Mouse (Mus musculus) heart, postnatal 25 days (tissue): ENCODE measurements around the gene Ndufa6. TPM values are rescaled to one million over a fixed set of nuclear protein-coding genes. Genes with fewer than 3 reads are reported as not detected.

Experiments
- DNase-seq: peaks from one replicate; pipeline ENCODE4 v3.0.0; 2022; ENCODE audit warnings: low spot score
- intact Hi-C: fragments of 180-260 bp; cut with DNase I; formaldehyde crosslinking; loops from one replicate; pipeline ENCODE4 v1.15.1; 2025
- total RNA-seq, 2 experiments: library from RNA; stranded (reverse); gene quantifications; 2 replicates each; pipeline ENCODE4 v1.2.3; 2021

Gene Ndufa6
- total RNA-seq, 2 experiments from 2014 or later, result 683 to 734 TPM

GRCm38 (mm10) chr15:82343368-82344287 lies 10.5 kb downstream of the Ndufa6 start:
- intact Hi-C loops, result no loop called here

DNA sequence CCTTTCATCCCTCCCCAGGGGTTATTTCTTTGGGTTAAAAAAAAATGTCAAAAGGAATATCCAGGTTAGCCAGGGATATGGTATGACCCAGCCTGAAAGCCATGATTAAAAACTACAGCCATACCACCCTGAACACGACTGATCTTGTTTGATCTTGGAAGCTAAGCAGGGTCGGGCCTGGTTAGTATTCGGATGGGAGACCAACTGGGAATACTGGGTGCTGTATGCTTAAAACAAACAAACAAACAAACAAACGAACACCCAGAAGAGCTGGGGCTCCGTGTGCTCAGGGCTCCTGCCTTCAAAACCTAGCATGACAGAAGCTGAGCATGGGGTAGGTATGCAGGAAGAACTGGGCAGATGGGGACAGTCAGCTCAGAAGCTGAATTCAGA lies 11.6 kb downstream of the Ndufa6 start:
- intact Hi-C loops, result no loop called here

More at GRCm38 (mm10) chr15:82343368-82344287, 10.5 kb downstream of the Ndufa6 start:
- no peak for DNase-seq

DNA sequence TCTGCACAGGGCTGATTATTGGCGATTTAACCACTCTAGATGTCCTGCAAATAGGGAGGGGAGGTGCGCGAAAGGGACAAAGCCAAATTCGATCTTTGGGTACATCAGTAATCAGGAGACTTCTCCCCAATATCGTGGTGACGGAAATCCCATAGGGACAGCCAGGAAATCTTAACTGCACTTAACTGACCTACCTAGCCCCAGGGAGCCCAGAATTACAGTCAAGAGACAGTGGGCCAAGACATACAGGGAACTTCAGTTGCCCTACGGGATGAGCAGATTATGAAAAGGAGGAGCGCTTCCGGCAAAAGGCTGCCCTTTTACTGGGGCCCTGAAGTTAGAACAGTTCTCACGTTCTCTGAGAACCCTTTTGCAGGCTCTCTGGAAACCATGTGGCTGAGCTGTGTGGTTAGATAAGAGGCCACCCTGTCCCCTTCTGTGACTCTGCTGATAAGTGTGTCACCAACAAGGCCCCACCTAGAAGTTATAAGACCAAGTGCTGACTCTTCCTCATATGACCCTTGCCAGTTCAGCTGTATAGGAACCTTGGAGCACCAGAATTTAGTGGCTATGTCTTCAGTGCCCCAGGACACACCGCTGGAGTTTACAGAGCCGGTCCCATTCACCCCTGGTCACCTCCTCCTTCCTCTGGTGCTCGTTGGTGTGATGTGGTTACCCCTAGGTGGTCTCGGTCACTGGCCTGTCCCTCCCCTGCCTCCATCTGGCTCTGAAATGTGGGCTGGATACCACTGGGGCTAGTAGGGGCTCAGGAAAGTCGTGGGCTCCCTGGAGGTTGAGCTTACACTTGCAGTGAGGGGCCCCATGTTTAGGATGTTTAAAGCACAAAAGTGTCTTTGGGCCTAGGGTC lies 12.2 kb downstream of the Ndufa6 start:
- no peak for DNase-seq
- intact Hi-C loops, result no loop called here

More for the DNA sequence above, 11.6 kb downstream of the Ndufa6 start:
- DNase-seq, result no peak

DNA sequence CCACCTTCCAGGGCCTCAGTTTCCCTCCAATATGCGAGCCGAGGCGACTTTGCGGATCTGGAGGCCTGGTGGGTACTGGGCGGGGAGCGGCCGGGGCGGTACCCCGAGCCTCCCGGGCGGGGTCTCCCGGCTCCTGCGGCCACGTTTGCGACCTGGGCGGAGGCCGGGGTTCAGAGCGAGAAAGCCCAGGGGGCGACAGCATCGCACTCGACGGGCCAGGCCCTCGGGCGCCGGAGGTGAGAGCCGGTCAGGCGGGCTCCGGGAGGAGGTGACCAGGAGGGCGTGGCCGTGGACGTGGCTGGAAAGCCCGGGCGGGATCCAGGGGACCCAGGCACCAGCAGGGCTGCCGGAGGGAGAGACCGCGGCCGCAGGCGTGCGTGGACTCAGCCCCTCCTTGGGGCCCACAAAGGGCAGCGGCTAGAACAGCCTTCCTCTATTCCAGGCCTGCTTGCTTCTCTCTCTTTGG lies 13.1 kb downstream of the Ndufa6 start:
- intact Hi-C loops, result no loop called here
- DNase-seq, result peak; percentile 57

DNA sequence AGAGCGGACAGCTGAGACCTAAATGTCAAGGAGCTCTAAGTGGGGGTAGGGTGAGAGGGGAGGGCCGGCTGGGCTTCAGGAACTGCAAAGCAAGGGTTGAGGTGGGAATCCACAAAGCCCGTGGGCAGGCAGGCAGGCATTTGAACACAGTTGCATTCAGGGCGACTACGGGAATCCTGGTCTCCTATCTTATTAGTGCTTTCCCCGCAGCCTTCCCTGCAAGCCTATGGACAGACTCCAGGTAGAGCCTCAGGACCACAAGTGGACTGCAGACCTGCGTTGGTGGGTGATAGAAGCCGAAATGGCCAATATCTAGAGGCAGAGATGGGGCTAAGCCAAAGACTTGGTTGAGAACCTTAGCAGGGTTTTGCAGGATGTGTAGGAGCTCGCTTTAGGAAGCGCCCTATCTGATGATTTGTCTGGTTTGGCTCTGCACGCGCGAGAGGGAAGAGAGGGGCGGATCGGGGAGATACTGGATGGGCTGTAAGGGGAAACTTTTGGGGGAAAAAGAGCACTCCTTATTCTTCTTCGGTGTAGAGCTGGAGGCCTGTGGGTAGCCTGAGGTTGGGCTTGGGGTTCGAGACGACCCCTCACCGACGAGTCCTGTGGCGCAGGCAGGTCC lies 13.6 kb downstream of the Ndufa6 start:
- no peak for DNase-seq
- intact Hi-C loops, result no loop called here

DNA sequence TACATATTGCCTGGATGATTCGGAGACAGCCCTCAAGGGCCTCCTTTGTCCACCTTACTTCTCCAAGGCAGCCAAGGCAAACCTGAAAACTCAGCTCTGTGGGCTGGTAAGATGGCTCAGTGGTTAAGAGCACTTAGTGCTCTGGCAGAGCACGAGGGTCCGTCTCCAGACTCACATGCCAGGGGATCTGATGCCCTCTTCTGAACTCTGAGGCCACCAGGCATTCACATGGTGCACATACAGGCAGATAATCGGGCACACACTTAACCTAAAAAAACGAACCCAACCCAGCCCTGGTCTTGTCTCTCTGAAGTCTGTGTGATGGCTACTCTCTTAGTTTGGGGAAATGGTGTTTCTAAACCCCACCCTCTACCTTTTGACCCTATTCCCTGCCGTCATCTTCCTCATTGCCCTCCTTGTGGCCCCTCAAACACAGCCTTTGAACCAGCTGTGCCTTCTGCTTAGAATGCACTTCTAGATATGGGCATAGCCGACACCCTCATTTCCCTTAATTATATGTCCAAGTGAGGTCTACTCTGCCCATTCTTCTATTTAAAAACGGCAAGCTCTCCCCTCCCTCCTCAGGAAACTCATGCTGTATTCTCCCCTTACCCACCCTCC lies 14.4 kb downstream of the Ndufa6 start:
- DNase-seq, result no peak
- intact Hi-C loops, result loop anchor here (5.0 kb wide), 1 partner anchor 43 kb away; the partner anchor contains the start of gene Cyp2d22

GRCm38 (mm10) chr15:82339150-82339549 lies 15.0 kb downstream of the Ndufa6 start:
- intact Hi-C loops, result loop anchor here (5.0 kb wide), 1 partner anchor 43 kb away; the partner anchor contains the start of gene Cyp2d22
- no peak for DNase-seq

- intact Hi-C loops, result loop anchor here (5.0 kb wide), 1 partner anchor 44 kb away; the partner anchor contains the start of gene Cyp2d22
- peak; percentile 97 for DNase-seq
These were observed 15.5 kb downstream of the Ndufa6 start, which contains the start of the genes Naga, Pheta2 and Smdt1 for GRCm38 (mm10) chr15:82338593-82339112. Gene Naga, minus strand, starts transcription at chr15:82338925. Gene Pheta2, plus strand, starts transcription at chr15:82338942. Gene Smdt1, plus strand, starts transcription at chr15:82338959.

GRCm38 (mm10) chr15:82337875-82338274 lies 16.2 kb downstream of the Ndufa6 start:
- intact Hi-C loops, result loop anchor here (5.0 kb wide), 1 partner anchor 44 kb away; the partner anchor contains the start of gene Cyp2d22

DNA sequence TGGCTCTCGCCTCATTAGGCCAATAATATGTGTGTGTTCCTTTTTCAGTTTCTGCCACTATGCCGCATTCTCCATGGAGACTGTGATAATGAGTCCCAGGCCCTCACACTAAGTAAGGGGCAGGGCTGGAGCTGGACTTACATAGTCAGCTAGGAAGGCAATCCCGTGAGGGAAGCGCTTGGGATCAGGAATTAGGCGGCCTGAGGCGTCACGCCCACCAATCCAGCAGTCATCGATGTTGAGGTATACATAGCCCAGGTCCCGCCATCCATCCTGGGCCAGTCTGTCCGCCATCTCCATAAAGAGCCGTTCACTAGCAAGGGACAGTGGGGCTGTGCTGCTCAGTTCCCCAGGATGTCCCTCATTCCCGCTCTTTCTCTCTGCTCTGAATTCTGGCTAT lies 17.5 kb downstream of the Ndufa6 start:
- intact Hi-C loops, result loop anchor here (5.0 kb wide), 1 partner anchor 46 kb away; the partner anchor contains the start of gene Cyp2d22
- DNase-seq, result no peak

More at GRCm38 (mm10) chr15:82337875-82338274, 16.2 kb downstream of the Ndufa6 start:
- DNase-seq, result no peak

- no peak for DNase-seq
- intact Hi-C loops, result loop anchor here (5.0 kb wide), 1 partner anchor 47 kb away; the partner anchor contains the start of gene Cyp2d22
These were observed 18.9 kb downstream of the Ndufa6 start for GRCm38 (mm10) chr15:82335194-82335593.

- intact Hi-C loops, result no loop called here
These were observed 28.7 kb downstream of the Ndufa6 start for GRCm38 (mm10) chr15:82325382-82325781.

DNA sequence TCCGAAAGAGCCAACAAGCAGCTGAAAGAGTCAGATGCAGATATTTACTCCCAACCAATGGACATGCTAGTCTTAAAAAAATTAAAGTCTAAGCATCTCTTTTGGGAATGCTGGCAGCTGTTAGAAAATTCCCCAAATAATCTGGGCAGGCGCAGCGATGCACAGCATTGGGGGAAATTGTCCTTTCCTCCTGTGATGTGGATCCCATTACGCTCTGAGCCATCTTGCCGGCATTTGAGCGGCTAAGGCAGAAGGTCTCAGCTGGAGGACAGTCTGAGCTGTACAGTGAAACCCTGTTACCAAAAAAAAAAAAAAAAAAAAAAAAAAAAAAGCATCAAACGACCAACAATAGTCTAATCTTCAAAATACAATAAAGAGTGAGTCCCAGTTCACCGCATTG lies 31.9 kb downstream of the Ndufa6 start:
- intact Hi-C loops, result no loop called here
- no peak for DNase-seq

More at GRCm38 (mm10) chr15:82325382-82325781, 28.7 kb downstream of the Ndufa6 start:
- DNase-seq, result no peak

DNA sequence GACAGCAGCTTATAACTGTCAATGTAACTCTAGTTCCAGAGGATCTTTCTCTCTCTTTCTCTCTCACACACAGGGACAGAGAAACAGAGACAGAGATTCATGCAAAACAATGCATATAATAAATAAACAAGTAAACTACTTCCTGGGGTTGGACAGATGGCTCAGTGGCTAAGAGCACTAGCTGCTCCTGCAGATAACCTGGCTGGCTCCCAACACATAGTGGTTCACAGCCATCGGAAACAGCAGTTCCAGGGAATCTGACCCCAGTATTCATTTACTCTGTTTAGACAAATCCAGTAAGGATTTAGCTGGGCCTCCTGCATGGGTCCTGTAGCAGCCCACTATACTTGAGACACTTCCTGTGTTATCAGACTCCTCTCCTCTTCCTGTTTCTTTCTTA lies 34.5 kb downstream of the Ndufa6 start:
- no peak for DNase-seq
- intact Hi-C loops, result no loop called here

DNA sequence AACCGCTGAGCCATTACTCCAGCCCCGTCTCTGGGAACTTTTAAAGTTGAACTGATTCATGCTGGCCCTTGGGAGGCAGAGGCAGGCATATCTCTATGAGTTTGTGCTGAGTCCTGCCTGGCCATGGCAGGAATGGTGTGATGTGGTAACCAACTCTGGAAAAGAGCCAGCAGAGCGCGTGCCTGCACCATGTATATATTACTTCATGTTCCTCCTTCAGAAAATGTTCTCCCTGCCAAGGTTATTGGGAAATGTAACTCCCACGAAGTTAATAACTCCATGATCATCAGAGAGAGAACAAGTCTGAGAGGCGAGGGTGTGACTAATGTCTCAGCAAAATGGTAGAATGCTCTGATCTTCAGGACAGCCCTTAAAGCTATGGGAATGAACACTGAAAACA lies 36.3 kb downstream of the Ndufa6 start:
- no peak for DNase-seq
- intact Hi-C loops, result no loop called here

DNA sequence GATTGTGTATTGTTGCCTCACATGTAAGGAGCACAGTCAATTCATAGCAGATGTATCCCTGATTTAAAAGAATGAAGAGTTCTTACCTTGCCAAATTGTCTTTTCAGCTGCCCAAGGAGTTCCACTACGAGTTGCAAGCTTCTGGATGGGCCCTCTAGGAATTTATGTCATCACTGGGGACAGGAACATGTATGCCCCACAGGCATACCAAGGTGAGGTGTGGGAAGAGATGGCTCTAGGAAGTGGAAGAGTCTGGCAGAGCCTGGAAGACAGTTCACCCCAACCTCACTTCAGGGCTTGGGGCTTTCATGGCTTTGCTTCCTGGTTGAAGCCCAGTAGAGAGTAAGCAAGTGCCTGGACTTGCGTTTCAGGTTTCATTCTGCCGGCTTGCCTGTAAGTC lies 45.7 kb downstream of the Ndufa6 start:
- DNase-seq, result no peak
- intact Hi-C loops, result no loop called here

DNA sequence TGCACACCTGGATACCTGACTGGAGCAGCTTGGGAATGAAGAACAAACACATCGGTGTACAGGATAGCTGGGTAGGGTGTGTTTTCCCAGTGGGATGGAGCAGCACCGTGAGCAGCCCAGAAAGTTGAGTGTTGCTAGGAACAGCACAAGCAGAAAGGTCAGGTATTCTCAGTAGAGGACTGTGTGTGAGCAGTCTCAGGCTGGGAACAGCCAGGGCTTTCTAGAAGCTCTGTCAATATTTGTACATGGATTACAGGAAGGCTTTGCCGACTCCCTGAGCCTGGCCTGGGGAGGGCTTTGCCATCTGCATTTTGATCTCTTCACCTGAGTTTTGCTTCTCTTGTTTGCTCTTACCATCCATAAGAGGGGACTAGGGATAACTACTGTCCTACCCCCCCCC lies 47.0 kb downstream of the Ndufa6 start:
- DNase-seq, result no peak
- intact Hi-C loops, result no loop called here
